Mouse (Mus musculus): ENCODE data around the gene Pip4k2a.

The Pip4k2a gene

GRCm38 (mm10) chr2:18923098-18923649 is 74.8 kb downstream of the Pip4k2a start:
- no peak for DNase-seq (ENCODE audit: low read depth)

DNA sequence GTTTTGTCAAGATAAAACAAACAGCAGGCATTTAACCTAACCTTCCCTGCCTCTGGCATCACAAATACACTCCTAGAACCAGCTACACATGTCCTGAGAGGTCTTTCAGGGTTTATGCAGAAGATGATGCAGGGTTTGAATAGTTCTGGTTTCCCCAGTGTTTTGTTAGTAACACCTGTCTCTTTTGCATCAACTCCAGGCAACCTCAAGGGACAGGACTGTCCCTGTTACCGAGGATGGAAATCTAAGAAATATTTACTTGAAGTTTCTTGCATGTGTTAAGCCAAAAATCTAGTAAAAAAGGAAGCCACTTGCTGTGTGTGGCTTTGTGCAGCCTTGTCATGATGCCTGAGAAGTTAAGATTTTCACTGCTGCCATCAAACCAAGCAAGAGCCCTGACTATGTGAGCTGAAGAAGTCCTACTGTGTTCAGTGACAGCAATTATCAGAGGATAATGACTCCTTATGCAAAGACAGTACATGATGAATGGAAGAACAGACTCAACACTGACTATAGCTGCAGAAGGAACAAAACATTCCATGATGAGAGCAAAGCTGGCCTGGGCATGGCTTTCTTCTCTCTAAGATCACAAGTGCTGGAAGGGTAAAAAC is 76.3 kb downstream of the Pip4k2a start:
- DNase-seq (ENCODE audit: low read depth) = no peak

- DNase-seq (ENCODE audit: low read depth) = no peak
Measured at GRCm38 (mm10) chr2:18920461-18920877, 77.5 kb downstream of the Pip4k2a start.

DNA sequence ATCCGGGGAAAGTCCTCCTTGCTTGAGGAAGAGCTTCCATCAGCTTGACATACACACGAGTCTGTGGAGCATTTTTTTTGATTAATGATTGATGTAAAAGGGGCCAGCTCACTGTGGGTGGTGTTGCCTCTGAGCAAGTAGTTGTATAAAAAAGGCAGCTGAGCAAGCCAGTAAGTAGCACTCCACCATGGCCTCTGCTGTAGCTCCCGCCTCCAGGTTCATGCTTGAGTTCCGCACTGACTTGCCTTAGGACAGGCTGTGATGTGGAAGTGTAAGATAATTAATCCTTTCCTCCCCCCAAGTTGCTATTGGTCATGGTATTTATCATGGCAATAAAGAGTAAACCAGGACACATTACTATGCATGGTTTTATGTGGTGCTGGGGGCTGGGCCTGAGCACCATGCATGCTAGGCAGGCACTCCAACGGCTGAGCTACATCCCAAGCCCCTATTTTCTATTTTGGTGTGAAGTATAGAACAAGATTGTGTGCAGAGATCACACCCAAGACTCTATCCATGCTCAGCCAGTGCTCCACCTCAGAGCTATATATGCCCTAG is 78.0 kb downstream of the Pip4k2a start:
- no peak for DNase-seq (ENCODE audit: low read depth)

GRCm38 (mm10) chr2:18917838-18918237 is 80.1 kb downstream of the Pip4k2a start:
- no peak for DNase-seq (ENCODE audit: low read depth)

- DNase-seq (ENCODE audit: low read depth) = peak; percentile 63
Measured at GRCm38 (mm10) chr2:18917380-18917750, 80.6 kb downstream of the Pip4k2a start.

- DNase-seq (ENCODE audit: low read depth) = no peak
Measured at GRCm38 (mm10) chr2:18916615-18917379, 81.1 kb downstream of the Pip4k2a start.

- DNase-seq (ENCODE audit: low read depth) = no peak
Measured at GRCm38 (mm10) chr2:18916042-18916407, 81.9 kb downstream of the Pip4k2a start.

GRCm38 (mm10) chr2:18915372-18916041 is 82.4 kb downstream of the Pip4k2a start:
- DNase-seq (ENCODE audit: low read depth) = no peak

DNA sequence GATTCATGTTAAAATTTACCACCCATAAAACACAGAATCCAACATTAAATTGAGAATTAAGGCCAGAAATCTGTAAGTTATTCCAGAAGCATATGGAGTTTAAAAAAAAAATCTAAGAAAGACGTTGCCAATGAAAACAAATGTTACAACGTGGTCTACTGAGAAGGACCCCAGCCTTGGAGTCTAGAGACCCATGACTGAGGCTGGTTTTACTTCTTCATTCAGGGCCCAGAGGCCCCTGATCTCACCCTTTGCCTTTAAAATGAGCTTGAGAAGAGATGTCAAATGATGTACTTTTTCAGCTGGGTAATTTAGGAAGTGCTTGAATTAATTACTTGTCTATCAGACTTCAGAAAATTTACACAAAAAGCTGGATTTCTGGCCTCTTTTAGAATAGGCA is 83.2 kb downstream of the Pip4k2a start:
- no peak for DNase-seq (ENCODE audit: low read depth)

DNA sequence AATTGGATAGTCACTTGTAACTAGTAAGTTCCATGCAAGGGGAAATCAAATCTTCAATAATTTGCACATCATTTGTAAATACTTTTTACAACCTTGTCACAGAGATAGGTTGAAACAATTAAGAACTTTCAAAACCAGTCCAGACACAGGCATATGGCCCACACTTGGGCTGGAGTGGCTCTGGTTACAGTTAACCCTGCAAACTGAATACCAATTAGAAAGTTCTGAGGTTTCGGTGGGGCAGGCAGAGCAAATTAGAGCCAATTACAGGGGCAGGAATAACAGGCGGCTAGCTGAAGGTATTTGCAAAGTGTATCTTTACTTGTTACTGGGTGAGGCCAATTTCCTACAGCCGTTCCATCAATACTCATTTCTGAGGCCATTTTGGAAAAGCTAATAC is 84.3 kb downstream of the Pip4k2a start:
- DNase-seq (ENCODE audit: low read depth) = no peak

GRCm38 (mm10) chr2:18911251-18911934 is 86.5 kb downstream of the Pip4k2a start:
- no peak for DNase-seq (ENCODE audit: low read depth)

- no peak for DNase-seq (ENCODE audit: low read depth)
Measured at GRCm38 (mm10) chr2:18910209-18910608, 87.7 kb downstream of the Pip4k2a start.

- DNase-seq (ENCODE audit: low read depth) = no peak
Measured at GRCm38 (mm10) chr2:18909713-18910112, 88.2 kb downstream of the Pip4k2a start.

DNA sequence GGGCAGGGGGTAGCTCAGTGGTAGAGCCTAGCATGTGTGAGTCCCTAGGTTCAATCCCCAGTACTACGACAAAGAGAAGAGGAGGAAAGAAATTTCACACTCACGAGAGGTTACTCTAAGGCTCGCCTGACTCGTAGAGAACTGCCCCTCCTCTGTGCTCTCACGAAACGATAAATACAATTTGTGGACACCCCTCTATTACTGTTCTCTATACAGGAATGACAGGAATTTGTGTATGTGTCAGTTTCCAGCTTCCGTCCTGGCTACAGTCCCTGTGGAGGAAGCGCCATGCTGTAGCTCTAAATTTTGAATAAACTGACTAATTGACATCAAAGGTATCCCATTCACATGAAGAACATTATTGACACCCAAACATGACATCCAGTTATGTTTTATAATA is 90.7 kb downstream of the Pip4k2a start:
- no peak for DNase-seq (ENCODE audit: low read depth)

DNA sequence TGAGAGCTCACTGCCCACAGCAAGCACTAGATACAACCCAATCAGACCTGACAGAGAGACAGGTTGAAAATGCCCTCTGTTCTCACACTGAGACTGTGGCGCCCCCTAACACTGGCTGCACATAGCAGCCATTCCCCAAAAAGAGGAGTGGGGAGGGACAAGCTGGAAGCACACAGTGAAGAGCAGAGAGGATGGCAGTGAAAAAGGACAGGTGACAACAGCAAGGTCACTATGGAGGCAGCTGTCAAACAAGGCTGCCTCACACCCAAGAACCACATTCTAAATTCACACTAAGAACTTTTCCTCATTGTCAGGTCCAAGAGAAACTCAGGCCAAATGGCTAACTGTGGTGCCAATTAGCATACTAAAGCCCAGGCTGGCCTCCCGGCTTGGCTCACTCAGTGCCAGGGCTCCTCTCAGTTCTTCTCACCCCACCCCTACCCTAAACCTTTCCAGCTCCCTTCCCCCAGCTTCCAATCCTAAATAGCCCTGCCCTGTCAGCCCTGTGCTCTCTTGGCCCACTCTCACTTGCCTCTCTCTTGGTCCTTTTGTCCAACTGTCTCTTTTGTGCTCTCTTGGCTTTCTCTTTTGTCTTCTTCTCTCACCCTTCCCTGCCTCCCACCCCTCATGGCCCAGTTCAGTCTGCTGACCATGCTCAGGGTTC is 91.4 kb downstream of the Pip4k2a start:
- no peak for DNase-seq (ENCODE audit: low read depth)

- no peak for DNase-seq (ENCODE audit: low read depth)
Measured at GRCm38 (mm10) chr2:18903301-18904068, 94.4 kb downstream of the Pip4k2a start.

DNA sequence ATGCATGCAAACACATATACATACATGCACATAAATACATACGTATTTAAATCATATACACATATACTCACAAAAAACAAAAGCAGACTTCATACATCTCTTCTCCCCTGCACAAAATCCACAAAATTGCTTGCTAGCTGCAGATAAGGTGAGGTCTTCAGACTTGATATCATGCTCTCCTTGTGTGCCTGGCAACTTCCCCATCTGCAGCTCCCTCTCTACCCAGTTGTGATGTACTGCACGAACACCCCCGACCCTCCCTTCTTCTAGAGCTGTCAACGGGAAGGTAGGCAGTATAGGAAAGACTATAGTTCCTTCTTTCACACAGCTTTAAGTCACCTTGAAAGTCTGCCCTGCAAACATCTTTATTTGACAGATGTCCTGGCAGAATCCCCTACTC is 96.8 kb downstream of the Pip4k2a start:
- DNase-seq (ENCODE audit: low read depth) = no peak

DNA sequence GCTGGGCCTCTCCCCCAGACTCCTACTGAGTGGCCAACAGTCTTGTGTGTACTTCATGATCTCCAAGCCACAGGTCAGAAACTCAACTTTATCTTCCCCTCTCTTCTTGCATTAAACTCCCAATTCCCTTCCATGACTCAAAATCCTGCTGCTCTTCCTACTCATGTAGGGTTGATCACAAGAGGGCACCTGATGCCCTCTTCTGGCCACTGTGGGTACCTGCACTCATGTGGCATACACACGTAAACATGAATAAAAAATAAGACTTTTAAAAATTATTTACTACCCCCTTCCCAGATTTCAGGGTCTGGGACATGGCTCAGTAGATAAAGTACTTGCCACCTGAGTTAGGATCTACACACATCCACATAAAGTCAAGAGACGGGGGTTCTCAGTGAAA is 97.3 kb downstream of the Pip4k2a start:
- no peak for DNase-seq (ENCODE audit: low read depth)

- DNase-seq (ENCODE audit: low read depth) = no peak
Measured at GRCm38 (mm10) chr2:18897742-18898256, 100.1 kb downstream of the Pip4k2a start.

GRCm38 (mm10) chr2:18896015-18896414 is 101.9 kb downstream of the Pip4k2a start:
- no peak for DNase-seq (ENCODE audit: low read depth)
